Mouse (Mus musculus) small intestine, adult 2 months (tissue): ENCODE measurements around the gene Magi1.

Source experiments
- CTCF ChIP-seq: fragments of 200-500 bp; IDR thresholded peaks from 2 replicates; pipeline ENCODE4 v1.5.1; 2012; ENCODE audit warnings: low read depth, mild to moderate bottlenecking, control low read depth, inconsistent platforms, low read length, moderate library complexity, mixed read lengths; ENCODE audit not compliant: insufficient replicate concordance, insufficient read length; ENCODE audit errors: extremely low read depth
- POLR2A ChIP-seq: fragments of 200-500 bp; IDR thresholded peaks from 2 replicates; pipeline ENCODE4 v1.6.1; 2012; ENCODE audit warnings: low read depth, mild to moderate bottlenecking, control low read depth, inconsistent platforms, low read length, moderate library complexity

DNA sequence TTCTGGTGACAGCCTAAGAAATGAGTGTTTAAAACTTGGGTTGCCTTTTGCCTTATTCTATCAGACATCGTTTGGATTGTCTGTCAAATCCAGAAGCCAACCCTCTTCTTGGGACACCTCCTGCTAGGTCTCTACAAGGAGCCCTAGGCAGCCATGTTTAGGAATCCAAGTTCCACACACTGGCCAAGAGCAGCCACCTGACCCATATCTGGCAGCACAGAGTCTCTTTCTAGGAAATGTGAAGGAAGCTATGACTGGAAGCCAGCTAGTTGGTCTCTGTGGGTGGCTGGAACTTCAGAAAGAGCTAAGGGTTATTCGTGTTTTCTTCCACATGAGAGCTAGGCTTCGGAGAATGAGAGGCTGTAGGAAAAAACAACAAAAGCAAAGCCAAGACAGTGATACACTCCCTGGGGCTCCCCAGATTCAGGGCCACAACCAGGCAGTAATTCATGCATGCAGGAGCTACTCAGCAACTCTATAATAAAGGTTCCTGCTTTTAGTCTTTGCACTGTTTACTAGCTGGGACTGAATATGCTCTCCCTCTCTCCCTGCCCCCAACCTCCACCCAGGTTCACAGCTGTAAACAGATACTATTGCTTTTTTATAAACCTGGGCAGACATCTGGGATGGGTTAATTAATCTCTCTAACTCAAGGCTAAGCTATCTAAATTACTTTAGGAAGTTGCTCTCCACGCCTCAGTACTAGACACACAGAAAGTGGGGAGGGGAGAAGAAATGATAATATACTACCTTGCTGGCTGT is 188.6 kb downstream of the Magi1 start:
- TF ChIP-seq POLR2A (no peak), CTCF (no peak)
